Mouse (Mus musculus): ENCODE measurements around the gene Taf13. TPM values are rescaled to one million over a fixed set of nuclear protein-coding genes. Genes with fewer than 3 reads are reported as not detected.
A peak's percentile ranks its signal among the peaks of the same experiment; 100 is the strongest.

Taf13 gene
- polyA plus RNA-seq (2016; fragmentation: Nextera tagmentation; extraction: Ambion mirVana) = 66.0 and 70.5 TPM in 2 replicates

DNA sequence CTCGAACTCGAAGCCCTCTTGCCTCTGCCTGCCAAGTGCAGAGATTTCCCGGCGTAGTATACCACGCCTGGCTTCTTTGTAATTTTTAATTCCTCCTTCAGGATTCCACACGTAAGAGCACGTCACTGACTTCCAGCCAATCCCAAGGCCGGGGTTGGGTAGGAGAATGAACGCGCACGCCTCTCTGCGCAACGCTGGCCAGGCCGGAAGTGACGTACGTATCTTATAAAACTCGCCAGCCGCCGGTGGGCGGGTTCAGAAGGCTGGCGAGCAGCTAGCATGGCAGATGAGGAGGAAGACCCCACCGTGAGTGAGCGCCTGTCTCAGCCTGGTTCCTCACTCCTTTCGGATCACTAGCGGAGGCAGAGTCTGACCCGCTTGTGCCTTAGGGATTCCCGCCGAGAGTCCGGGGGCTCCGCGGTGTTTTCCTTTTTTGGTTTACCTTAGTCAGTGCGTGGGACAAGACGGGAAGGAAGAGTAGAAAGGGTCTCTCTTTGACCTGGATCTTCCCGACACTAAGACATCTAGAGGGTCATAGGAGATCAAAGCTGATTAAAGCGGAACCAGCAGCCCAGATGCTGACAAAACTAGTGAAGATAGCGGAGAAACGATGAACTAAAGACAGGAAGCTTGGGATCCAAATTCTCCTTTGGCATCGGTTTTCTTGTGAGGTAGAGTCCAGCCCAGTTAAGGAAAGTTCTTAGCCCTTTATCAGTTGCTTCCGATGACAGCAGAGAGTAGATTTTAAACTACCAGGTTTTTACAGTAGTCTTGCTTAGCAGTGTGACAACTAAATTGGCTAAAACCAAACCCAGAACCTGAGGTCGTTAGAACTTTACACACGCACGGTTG lies at the start of gene Taf13:
TSS of gene Taf13 (plus strand) at position 256 of the 852 bp plus-strand sequence.
- peak within 1 kb of the TSS; percentile 78 for H3K9ac ChIP-seq
- H3K9me3 ChIP-seq (replicated peaks) = no peaks in the 10 kb centered on the region
- peak within 1 kb of the TSS; percentile 75 for H3K27ac ChIP-seq
- 2% methylated on average over 42 of the region's 42 CpGs for WGBS
- H3K4me1 ChIP-seq = peaks cover 32% of the 10 kb centered on the region
- no peaks in the 10 kb centered on the region for H3K27me3 ChIP-seq
- H3K36me3 ChIP-seq = no peaks in the 10 kb centered on the region
- peak within 1 kb of the TSS; percentile 76 for H3K4me2 ChIP-seq (replicated peaks)
- H3K4me3 ChIP-seq = peak within 1 kb of the TSS; percentile 62
- ATAC-seq (ENCODE audit: low FRiP score) = peak; percentile 95

DNA sequence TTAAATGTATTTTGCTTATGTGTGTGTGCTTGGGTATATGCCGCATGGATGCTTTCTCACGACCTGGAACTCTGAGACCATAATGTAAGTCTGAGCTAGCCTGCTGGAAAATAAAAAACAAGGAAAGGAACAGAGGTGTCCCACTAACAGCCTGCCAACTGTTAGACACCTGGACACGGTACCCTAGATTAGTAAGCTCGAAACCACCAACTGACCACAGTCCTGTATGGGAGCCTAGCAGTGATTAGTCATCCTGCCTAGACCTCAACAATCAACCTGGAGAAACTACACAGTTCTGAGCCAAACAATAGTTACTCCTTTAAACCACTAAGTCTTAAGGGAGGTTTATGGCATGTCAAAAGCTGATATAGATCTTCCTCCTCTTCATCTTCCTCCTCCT lies 48.1 kb upstream of the Taf13 start:
- H3K27me3 ChIP-seq = peaks cover 5% of the 10 kb centered on the region; the same call in 1 of the 2 replicates
- no peak overlapping the region for H3K9ac ChIP-seq
- WGBS = 91% methylated on average over 4 of the region's 4 CpGs
- no peaks in the 10 kb centered on the region for H3K9me3 ChIP-seq (replicated peaks)
- ATAC-seq (ENCODE audit: low FRiP score) = no peak
- no peak overlapping the region for H3K4me2 ChIP-seq (replicated peaks)
- H3K4me1 ChIP-seq = no peaks in the 10 kb centered on the region
- no peak overlapping the region for H3K4me3 ChIP-seq
- no peak overlapping the region for H3K27ac ChIP-seq
- no peaks in the 10 kb centered on the region for H3K36me3 ChIP-seq

DNA sequence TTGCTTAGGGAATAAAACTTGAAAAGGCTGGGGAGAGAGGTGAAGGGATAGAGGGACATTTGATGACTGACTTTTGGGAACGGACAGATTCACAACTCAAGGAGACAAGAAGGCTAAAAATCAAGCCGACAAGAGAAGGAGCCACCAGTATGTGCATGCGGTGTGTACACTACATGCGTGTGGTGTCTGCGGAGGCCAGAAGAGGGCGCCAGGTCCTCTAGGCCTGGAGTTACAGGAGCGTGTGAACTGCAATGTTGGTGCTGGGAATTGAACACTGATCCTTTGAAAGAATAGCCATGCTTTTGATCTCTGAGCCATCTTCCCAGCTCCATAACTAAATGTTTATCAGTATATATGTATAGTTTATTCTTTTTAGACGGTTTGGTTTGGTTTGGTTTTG lies 43.0 kb upstream of the Taf13 start:
- no peaks in the 10 kb centered on the region for H3K27me3 ChIP-seq

DNA sequence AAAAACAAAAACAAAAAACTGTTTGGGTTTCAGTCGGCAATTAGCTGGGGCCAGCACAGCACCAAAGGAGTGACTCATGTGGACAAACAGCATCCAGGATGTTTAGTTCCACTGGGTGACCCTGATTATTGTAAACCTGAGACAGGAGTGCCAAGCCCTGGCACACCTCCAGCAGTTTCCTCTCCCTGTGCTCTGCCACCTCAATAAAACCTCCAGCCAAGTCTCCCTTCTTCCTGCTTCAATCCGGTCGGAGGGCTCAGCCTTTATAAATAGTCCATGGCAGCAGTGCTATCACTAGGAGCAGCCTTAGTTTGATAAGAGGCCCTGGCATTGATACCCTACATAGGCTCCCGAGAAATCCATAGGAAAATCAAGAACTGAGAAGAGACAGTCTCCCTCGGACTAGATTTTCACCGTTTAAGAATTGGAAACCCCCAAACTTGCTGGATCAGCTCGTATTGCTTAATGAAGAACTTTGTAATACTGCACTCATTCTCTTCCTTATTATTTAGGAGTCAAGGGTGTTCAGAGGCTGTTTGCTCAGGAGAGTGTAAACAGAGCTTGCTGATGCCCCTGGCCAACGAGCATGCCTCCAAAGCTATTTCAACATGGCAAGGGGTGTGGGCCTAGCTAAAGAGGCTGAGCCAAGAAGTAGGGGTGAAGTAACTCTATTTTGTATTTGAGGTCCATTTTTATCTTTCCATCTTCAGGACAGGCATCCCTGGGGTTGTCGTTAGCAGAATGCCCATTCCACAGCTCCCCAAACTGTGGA lies 38.2 kb upstream of the Taf13 start:
- H3K4me1 ChIP-seq = peaks cover 8% of the 10 kb centered on the region
- WGBS = 79% methylated on average over 9 of the region's 9 CpGs
- H3K9ac ChIP-seq = no peak overlapping the region
- no peak overlapping the region for H3K27ac ChIP-seq
- no peak overlapping the region for H3K4me3 ChIP-seq
- peaks cover 18% of the 10 kb centered on the region for H3K27me3 ChIP-seq
- no peak for ATAC-seq (ENCODE audit: low FRiP score)
- no peak overlapping the region for H3K4me2 ChIP-seq (replicated peaks)
- H3K9me3 ChIP-seq (replicated peaks) = no peaks in the 10 kb centered on the region
- H3K36me3 ChIP-seq = no peaks in the 10 kb centered on the region

More for the DNA sequence above, 43.0 kb upstream of the Taf13 start:
- H3K36me3 ChIP-seq = no peaks in the 10 kb centered on the region
- no peak for ATAC-seq (ENCODE audit: low FRiP score)
- no peak overlapping the region for H3K4me3 ChIP-seq
- H3K4me1 ChIP-seq = no peaks in the 10 kb centered on the region
- H3K4me2 ChIP-seq (replicated peaks) = no peak overlapping the region
- H3K27ac ChIP-seq = no peak overlapping the region
- WGBS = 94% methylated on average over 8 of the region's 8 CpGs
- H3K9me3 ChIP-seq (replicated peaks) = no peaks in the 10 kb centered on the region
- no peak overlapping the region for H3K9ac ChIP-seq

DNA sequence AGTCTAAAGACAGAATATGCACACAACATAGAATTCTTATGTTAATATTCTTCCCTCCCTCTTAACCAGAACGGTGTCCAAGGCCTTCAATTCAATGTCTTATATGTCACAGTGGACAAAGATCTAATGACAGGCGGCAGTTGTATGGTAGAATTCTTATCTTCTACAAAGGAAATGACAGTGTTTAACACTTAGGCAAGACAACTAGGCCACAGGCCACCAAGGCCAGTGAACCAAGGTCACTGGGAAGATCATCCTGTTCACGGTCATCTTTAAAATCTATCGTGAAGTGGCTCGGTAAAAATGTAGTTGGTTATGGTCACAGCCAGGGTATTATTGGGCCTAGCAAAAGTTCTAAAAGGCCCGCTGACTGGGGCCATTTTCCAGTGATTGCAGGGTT lies 37.5 kb upstream of the Taf13 start, which contains the start of gene 1700013F07Rik:
TSS of gene 1700013F07Rik (plus strand) at position 200 of the 400 bp plus-strand sequence.
- no peaks in the 10 kb centered on the region for H3K36me3 ChIP-seq
- ATAC-seq (ENCODE audit: low FRiP score) = no peak
- no peak within 1 kb of the TSS for H3K4me3 ChIP-seq
- no peak within 1 kb of the TSS for H3K4me2 ChIP-seq (replicated peaks)
- H3K27ac ChIP-seq = no peak within 1 kb of the TSS
- peaks cover 8% of the 10 kb centered on the region for H3K4me1 ChIP-seq
- H3K9me3 ChIP-seq (replicated peaks) = no peaks in the 10 kb centered on the region
- peaks cover 18% of the 10 kb centered on the region for H3K27me3 ChIP-seq
- no peak within 1 kb of the TSS for H3K9ac ChIP-seq
- WGBS = 85% methylated on average over 6 of the region's 6 CpGs

DNA sequence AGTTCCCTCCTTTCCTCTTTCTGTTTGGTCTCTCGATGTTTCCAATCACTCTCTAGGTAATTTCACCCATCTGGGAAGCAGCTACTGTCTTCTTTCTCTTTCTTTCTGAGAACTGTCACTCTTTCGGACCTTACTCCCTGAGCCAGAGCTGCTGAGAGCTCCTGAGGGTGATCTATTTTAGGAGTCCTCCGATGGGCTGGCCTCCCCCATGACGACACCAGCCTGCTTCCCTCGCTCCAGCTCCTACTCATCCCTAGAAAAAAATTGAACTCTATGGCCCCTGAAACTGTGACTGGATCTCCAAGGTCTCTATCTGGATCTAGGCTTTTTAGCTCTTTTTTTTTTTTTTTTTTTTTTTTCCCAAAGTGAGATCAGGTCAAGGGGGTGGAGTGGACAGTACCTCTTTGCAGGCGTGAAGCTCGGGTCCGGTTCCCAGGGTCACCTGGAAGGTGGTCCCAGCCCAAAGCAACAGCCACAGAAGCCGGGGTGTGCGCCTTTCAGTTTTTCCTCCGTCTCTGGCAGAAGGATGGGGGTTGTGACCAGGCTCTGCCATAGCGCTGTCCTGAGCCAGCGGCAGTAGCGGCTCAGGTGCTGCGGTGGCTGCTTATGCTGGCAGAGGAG lies 35.5 kb upstream of the Taf13 start:
- H3K4me1 ChIP-seq = peaks cover 8% of the 10 kb centered on the region
- peak overlapping the region; percentile 97 for H3K4me2 ChIP-seq (replicated peaks)
- 0 out of 2 replicates have a peak, but pooled peaks have one; percentile 12 for ATAC-seq (ENCODE audit: low FRiP score)
- peaks cover 18% of the 10 kb centered on the region for H3K27me3 ChIP-seq
- 0 out of 2 replicates have a peak overlapping the region, but pooled peaks have one; percentile 12 for H3K27ac ChIP-seq
- H3K4me3 ChIP-seq = peak overlapping the region; percentile 48
- H3K36me3 ChIP-seq = no peaks in the 10 kb centered on the region
- no peaks in the 10 kb centered on the region for H3K9me3 ChIP-seq (replicated peaks)
- 7% methylated on average over 15 of the region's 15 CpGs for WGBS
- H3K9ac ChIP-seq = no peak overlapping the region; the same call in 1 of the 2 replicates

DNA sequence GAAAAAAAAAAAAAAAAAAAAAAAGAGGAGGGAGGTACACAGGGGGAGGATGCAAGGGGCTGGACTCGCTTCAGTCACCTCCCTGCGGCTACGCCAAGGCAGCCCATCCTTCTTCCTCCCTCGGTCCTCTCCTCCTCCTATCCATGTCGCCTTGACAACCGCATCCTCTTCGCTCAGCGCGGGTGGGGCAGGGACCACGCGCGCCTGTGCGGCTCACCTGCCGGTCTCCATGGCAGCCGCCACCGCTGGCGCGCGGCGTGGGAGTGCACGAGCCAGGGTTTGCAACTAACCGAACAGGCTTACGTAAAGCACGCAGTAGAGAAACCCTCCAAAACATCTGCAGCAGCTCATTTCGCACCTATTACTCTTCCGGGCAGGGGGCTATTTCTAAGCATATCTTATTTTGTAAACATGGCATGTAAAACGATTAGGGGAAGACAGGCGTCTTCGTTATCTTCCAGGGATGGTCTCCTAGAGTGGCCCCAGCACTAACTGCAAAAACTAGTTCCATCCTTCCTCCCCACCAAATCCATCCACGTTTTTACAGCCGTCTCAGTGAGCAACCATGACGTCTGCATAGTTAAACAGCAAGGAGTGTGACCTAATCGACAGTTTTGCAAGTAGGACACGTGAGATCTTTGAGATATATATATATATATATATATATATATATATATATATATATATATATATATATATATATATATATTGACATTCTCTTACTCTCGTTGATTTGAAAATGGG lies 34.8 kb upstream of the Taf13 start, which contains the start of gene 5330417C22Rik:
TSS of gene 5330417C22Rik (minus strand) at position 20 of the 744 bp plus-strand sequence.
- Histone ChIP-seq H3K27me3 (peaks cover 18% of the 10 kb centered on the region), H3K36me3 (no peaks in the 10 kb centered on the region), H3K4me3 (peak within 1 kb of the TSS; percentile 48), H3K27ac (peak within 1 kb of the TSS; percentile 44), H3K9ac (peak within 1 kb of the TSS; percentile 56), H3K9me3 (replicated peaks) (no peaks in the 10 kb centered on the region), H3K4me2 (replicated peaks) (peak within 1 kb of the TSS; percentile 97), H3K4me1 (peaks cover 8% of the 10 kb centered on the region)
- WGBS = 2% methylated on average over 31 of the region's 35 CpGs
- ATAC-seq (ENCODE audit: low FRiP score) = peak; percentile 93

DNA sequence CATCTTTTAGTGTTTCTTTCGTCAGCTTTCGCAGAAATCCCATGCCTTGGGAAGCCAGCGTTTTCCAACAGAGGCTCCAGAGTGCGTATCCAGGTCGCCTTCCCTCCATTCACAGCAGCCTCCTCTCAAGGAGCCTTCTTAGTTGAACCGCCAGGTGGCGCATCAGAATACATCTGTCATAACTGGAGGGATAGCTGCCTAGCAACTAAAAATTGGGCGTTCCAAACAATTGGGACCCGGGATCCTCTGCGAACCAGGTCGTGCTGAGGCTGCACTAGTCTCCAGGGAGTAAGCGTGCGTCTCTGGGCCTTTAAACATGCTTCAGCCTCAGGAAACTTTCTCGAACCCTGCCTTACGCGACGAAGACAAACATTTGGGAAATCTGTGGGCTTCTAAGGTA lies 34.2 kb upstream of the Taf13 start:
- Histone ChIP-seq H3K9ac (no peak overlapping the region), H3K9me3 (replicated peaks) (no peaks in the 10 kb centered on the region), H3K27me3 (peaks cover 18% of the 10 kb centered on the region), H3K4me1 (peaks cover 8% of the 10 kb centered on the region), H3K36me3 (no peaks in the 10 kb centered on the region), H3K27ac (no peak overlapping the region; the same call in 1 of the 2 replicates), H3K4me3 (peak overlapping the region; percentile 26), H3K4me2 (replicated peaks) (peak overlapping the region; percentile 97)
- ATAC-seq (ENCODE audit: low FRiP score) = peak; percentile 46; the same call in 1 of the 2 replicates
- WGBS = 6% methylated on average over 17 of the region's 17 CpGs

DNA sequence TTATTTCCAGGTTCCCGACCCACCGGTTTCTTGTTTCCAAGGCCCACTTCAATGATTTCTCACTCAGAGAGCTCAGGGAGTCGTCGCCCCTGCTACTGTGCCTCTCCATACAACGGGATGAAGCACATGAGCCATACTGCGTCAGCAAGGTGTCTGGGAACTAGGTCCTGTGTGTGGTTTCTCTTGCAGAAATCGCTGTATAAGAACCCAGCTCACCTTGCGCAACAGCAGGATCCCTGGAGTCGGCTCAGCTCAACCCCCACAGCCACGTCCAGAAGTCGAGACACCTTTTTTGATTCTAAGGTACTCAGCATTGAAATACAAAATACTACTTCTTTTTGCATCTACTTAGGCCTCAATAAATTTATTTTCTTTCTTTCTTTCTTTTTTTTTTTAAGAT lies 29.2 kb upstream of the Taf13 start:
- H3K36me3 ChIP-seq = no peaks in the 10 kb centered on the region
- 83% methylated on average over 11 of the region's 11 CpGs for WGBS
- H3K27ac ChIP-seq = no peak overlapping the region
- H3K9ac ChIP-seq = no peak overlapping the region
- H3K4me1 ChIP-seq = peaks cover 4% of the 10 kb centered on the region
- no peak overlapping the region for H3K4me3 ChIP-seq
- no peaks in the 10 kb centered on the region for H3K9me3 ChIP-seq (replicated peaks)
- no peaks in the 10 kb centered on the region for H3K27me3 ChIP-seq
- ATAC-seq (ENCODE audit: low FRiP score) = no peak
- no peak overlapping the region for H3K4me2 ChIP-seq (replicated peaks)

DNA sequence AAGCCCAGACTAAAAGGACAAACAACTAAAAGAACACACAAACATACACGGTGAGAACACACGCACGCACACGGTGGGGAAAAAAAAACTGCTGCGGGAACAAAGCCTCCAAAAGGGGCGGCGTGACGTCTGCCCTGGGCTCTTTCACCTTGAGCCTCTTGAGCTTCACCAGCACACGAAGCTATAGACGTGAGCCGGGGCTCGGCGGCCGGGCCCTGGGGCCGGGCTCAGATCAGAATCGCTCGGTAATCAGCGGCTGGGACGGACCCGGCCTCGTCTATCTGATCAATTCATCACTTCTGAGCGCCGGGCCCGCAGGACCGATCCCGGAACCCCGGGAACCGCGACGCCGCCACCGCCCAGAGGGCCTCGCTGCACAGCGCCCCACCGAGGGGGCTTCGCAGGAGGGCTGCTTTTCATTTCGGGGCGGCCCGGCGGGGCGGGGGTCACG lies 17.4 kb upstream of the Taf13 start:
- peak; percentile 78 for ATAC-seq (ENCODE audit: low FRiP score)
- WGBS = under 1% methylated on average over 42 of the region's 42 CpGs
- H3K4me3 ChIP-seq = peak overlapping the region; percentile 87

DNA sequence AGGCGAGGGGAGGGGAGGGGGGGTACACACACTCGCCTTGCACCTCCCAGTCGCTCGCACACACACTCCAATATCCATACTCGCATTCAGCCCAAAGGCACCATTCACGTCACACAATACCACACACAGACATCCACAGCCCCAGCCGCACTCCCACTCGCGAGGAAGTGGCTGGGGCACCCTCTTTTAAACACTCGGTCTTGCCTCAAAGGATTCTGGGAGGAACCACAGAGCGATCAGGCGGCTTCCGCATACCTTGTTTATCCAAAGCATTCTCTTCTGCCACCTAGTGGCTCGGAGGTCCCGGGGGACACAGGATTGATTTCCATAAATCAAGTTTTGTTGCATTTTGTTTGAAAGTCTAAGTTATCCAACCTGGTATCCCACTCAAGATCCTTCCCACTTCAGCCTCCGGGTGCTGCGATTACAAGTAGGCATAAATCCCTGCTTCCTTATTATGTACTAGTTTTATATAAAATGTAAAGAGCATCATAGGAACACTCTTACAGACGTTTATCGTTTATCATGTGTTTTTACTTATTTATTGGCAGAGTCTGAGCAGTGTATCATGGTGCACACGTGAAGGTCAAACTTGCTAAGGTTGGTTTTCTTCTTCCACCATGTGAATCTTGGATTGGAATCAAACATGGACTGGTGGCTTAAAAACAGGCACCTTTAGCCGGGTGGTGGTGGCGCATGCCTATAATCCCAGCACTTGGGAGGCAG lies 16.7 kb upstream of the Taf13 start:
- Histone ChIP-seq H3K36me3 (peaks cover 27% of the 10 kb centered on the region), H3K9ac (peak overlapping the region; percentile 98), H3K27ac (peak overlapping the region; percentile 92), H3K27me3 (no peaks in the 10 kb centered on the region), H3K4me3 (peak overlapping the region; percentile 87), H3K4me2 (replicated peaks) (peak overlapping the region; percentile 73), H3K4me1 (peaks cover 5% of the 10 kb centered on the region), H3K9me3 (replicated peaks) (no peaks in the 10 kb centered on the region)
- WGBS = 17% methylated on average over 22 of the region's 22 CpGs
- ATAC-seq (ENCODE audit: low FRiP score) = peak; percentile 97

More for the DNA sequence above, 17.4 kb upstream of the Taf13 start:
- Histone ChIP-seq H3K27ac (peak overlapping the region; percentile 92), H3K4me1 (peaks cover 5% of the 10 kb centered on the region), H3K9ac (peak overlapping the region; percentile 98), H3K4me2 (replicated peaks) (peak overlapping the region; percentile 73), H3K9me3 (replicated peaks) (no peaks in the 10 kb centered on the region), H3K36me3 (peaks cover 22% of the 10 kb centered on the region), H3K27me3 (no peaks in the 10 kb centered on the region)

All from hindbrain, embryonic 12.5 days (tissue).